Mouse (Mus musculus) forebrain, embryonic 16.5 days (tissue): ENCODE data around the gene Aqp9. TPM values are rescaled to one million over a fixed set of nuclear protein-coding genes. Genes with fewer than 3 reads are reported as not detected.

Experiments
- ATAC-seq: fragments of 200-750 bp; cut with Nextera tagmentation; 2 replicates; pipeline ENCODE4 v1.8.0; 2017; ENCODE audit warnings: mild to moderate bottlenecking, moderate library complexity
- H3K27ac ChIP-seq: fragments of 300-500 bp; sonication (generic); 2 replicates; pipeline ENCODE4 v1.5.1; 2014; ENCODE audit warnings: low read length, control low read depth
- H3K27me3 ChIP-seq: fragments of 300-500 bp; sonication (generic); replicated peaks from 2 replicates; pipeline ENCODE4 v1.6.1; 2014; ENCODE audit warnings: low read length; ENCODE audit not compliant: control insufficient read depth, insufficient read depth
- H3K36me3 ChIP-seq: fragments of 300-500 bp; sonication (generic); 2 replicates; pipeline ENCODE4 v1.6.1; 2014; ENCODE audit not compliant: control insufficient read depth, insufficient read depth
- H3K4me1 ChIP-seq: fragments of 300-500 bp; sonication (generic); replicated peaks from 2 replicates; pipeline ENCODE4 v1.6.1; 2014; ENCODE audit warnings: low read length; ENCODE audit not compliant: control insufficient read depth, insufficient read depth
- H3K4me2 ChIP-seq: fragments of 300-500 bp; sonication (generic); 2 replicates; pipeline ENCODE4 v1.6.1; 2014; ENCODE audit warnings: mild to moderate bottlenecking, low read length, control low read depth
- H3K4me3 ChIP-seq: fragments of 300-500 bp; sonication (generic); replicated peaks from 2 replicates; pipeline ENCODE4 v1.5.1; 2014; ENCODE audit warnings: mild to moderate bottlenecking, low read length, control low read depth
- H3K9ac ChIP-seq: fragments of 300-500 bp; sonication (generic); replicated peaks from 2 replicates; pipeline ENCODE4 v1.6.1; 2014; ENCODE audit warnings: low read depth, low read length, control low read depth
- H3K9me3 ChIP-seq: fragments of 300-500 bp; sonication (generic); 2 replicates; pipeline ENCODE4 v1.6.1; 2016; ENCODE audit warnings: low read length; ENCODE audit not compliant: control insufficient read depth
- WGBS: fragments of 180-500 bp; shearing (Covaris S2); extraction: QIAGEN DNeasy Blood & Tissue Kit; methylation state at CpG from one replicate; pipeline ENCODE4 v1.1.7; 2014; 5-methylcytosine and 5-hydroxymethylcytosine counted together
- polyA plus RNA-seq: library from polyadenylated mRNA; unstranded; fragments of >200 nt; fragmentation: Nextera tagmentation; extraction: Ambion mirVana; gene quantifications from 2 replicates; pipeline ENCODE4 v1.2.1, GENCODE M21; 2015

The Aqp9 gene
- polyA plus RNA-seq, 1 experiment from 2014 or later = 1.2 TPM

- whole genome bisulfite sequencing = 86% methylated on average over 5 of the region's 5 CpGs
- H3K9ac ChIP-seq = no peak overlapping the region
Measured at GRCm38 (mm10) chr9:71174316-71174975, 6.0 kb upstream of the Aqp9 start.

DNA sequence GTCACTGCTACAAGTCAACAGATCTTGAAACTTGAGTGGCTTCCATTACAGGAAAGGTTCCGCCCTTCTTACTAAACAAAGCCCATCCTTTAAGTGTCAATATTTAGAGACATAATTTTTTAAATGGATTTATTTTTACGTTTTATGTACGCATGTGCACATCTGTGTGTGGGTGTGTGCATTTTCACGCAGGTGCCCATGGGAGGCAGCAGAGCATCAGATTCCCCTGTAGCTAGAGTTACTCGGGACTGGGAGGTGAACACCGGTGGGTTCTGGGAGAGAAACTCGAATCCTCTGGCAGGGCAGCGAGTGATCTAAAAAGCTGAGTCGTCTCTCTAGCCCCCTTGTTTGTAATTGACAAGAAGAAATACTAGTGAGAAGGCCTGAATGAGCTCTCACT lies 5.1 kb upstream of the Aqp9 start:
- Histone ChIP-seq H3K4me3 (no peak overlapping the region), H3K4me2 (no peak overlapping the region), H3K27me3 (no peaks in the 10 kb centered on the region), H3K9me3 (no peaks in the 10 kb centered on the region), H3K4me1 (peaks cover 3% of the 10 kb centered on the region), H3K27ac (no peak overlapping the region), H3K36me3 (no peaks in the 10 kb centered on the region), H3K9ac (no peak overlapping the region)
- ATAC-seq = no peak
- 68% methylated on average over 9 of the region's 9 CpGs for WGBS

More at GRCm38 (mm10) chr9:71174316-71174975, 6.0 kb upstream of the Aqp9 start:
- Histone ChIP-seq H3K4me2 (no peak overlapping the region), H3K36me3 (no peaks in the 10 kb centered on the region), H3K27ac (no peak overlapping the region), H3K4me1 (no peaks in the 10 kb centered on the region), H3K9me3 (no peaks in the 10 kb centered on the region), H3K27me3 (no peaks in the 10 kb centered on the region), H3K4me3 (no peak overlapping the region)
- ATAC-seq = no peak

DNA sequence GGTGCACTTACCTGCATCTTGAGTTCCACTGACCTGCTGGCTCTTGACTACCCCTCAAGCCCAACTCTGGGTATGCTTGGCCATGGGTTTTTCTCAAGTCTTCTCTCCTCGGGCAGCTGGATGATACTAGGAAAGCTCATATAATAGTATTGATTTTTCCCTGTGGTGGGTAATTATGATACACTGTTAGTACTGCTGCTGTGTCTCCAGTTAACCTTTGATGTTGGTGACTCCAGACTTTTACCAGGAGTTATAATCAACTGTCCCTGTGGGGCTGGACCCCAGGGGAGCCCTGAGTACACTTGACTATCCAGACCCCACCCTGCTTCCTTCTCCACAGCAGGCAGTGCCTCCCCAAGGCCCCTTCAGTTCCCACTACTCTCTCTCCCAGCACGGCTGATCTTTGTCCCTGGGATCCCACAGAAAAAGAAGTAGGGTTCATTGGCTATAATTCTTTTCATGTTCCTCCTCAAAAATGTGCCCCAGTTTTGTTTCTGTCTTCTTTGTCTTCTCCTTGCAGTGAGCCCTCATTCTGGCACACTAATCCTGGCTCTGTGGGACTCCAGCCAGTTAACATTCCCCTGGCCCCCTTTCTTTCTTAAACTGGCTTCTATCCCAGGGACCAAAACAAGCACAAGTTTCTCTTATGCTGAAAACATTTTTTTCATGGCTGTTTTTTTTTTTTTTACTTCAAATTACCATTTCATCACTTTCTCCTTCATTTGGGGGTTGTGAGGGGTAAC lies 838 bp downstream of the Aqp9 start:
- Histone ChIP-seq H3K27ac (no peak overlapping the region; the same call in 1 of the 2 replicates), H3K4me2 (no peak overlapping the region), H3K27me3 (no peaks in the 10 kb centered on the region), H3K9me3 (no peaks in the 10 kb centered on the region), H3K4me1 (peaks cover 15% of the 10 kb centered on the region), H3K9ac (no peak overlapping the region), H3K4me3 (no peak overlapping the region), H3K36me3 (no peaks in the 10 kb centered on the region)
- 3% methylated on average over 2 of the region's 2 CpGs for WGBS
- ATAC-seq = no peak

GRCm38 (mm10) chr9:71166871-71167465 lies 1.5 kb downstream of the Aqp9 start:
- no peak overlapping the region for H3K27ac ChIP-seq
- peak; percentile 43; the same call in 1 of the 2 replicates for ATAC-seq
- WGBS = 16% methylated on average over 5 of the region's 5 CpGs

DNA sequence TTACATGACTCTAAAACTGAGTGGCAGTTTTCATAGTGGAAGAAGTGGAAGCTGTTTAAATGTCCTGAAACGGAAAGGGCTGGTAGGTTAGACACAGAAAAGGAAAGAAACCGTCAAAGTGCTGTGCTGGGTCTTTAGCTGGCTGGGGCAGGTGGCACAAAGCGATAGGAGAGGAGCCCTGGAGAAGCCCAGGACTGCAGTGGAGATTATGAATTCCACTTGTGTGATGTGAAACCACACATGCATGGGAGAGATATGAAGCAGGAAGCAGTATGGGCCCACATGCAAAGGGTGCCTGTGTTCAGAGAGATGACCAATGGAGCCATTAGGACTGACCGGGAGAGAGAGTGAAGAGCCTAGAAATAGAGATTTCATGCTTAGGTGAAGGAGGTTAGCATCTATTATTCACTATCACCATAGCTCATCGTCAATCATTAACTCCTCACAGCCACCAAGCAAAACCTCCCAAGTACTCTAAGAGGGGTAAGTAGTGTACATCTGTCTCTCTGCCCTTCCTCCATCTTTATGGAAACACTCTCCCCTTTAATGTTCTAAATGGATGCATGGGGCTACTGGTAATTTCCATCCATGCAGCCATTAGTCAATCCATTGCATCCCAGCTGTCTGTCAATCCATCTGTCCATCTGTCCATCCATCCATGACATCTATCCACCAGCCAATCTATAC lies 2.3 kb downstream of the Aqp9 start:
- H3K9me3 ChIP-seq = no peaks in the 10 kb centered on the region
- no peak overlapping the region for H3K4me3 ChIP-seq
- H3K9ac ChIP-seq = no peak overlapping the region
- no peak overlapping the region for H3K27ac ChIP-seq
- no peaks in the 10 kb centered on the region for H3K27me3 ChIP-seq
- ATAC-seq = no peak
- WGBS = 98% methylated on average over 5 of the region's 5 CpGs
- H3K4me1 ChIP-seq = peaks cover 15% of the 10 kb centered on the region
- no peak overlapping the region for H3K4me2 ChIP-seq
- no peaks in the 10 kb centered on the region for H3K36me3 ChIP-seq

More at GRCm38 (mm10) chr9:71166871-71167465, 1.5 kb downstream of the Aqp9 start:
- Histone ChIP-seq H3K4me3 (no peak overlapping the region), H3K4me1 (peaks cover 15% of the 10 kb centered on the region), H3K4me2 (no peak overlapping the region), H3K27me3 (no peaks in the 10 kb centered on the region), H3K36me3 (no peaks in the 10 kb centered on the region), H3K9me3 (no peaks in the 10 kb centered on the region), H3K9ac (no peak overlapping the region)

DNA sequence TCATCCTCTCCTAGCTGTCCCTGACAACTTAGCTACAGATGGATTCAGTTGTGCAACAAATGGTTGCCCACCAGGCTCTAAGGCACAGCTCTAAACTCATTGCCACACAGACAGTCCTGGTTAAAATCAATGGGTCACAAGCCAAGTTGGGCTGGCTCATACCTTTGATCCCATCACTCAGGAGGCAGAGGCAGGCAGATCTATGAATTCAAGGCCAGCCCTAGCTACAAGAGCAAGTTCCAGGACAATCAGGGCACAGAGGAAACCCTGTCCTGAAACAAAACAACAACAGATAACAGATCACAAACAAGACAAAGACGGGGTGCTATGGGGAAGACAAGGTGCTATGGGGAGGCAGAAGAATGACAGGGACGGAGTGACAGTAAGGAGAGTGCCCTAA lies 3.0 kb downstream of the Aqp9 start:
- no peak for ATAC-seq
- H3K9ac ChIP-seq = no peak overlapping the region
- no peaks in the 10 kb centered on the region for H3K27me3 ChIP-seq
- no peaks in the 10 kb centered on the region for H3K36me3 ChIP-seq
- no peaks in the 10 kb centered on the region for H3K9me3 ChIP-seq
- no peak overlapping the region for H3K4me3 ChIP-seq
- WGBS = 86% methylated on average over 2 of the region's 2 CpGs
- H3K4me2 ChIP-seq = no peak overlapping the region
- peaks cover 15% of the 10 kb centered on the region for H3K4me1 ChIP-seq
- H3K27ac ChIP-seq = no peak overlapping the region

DNA sequence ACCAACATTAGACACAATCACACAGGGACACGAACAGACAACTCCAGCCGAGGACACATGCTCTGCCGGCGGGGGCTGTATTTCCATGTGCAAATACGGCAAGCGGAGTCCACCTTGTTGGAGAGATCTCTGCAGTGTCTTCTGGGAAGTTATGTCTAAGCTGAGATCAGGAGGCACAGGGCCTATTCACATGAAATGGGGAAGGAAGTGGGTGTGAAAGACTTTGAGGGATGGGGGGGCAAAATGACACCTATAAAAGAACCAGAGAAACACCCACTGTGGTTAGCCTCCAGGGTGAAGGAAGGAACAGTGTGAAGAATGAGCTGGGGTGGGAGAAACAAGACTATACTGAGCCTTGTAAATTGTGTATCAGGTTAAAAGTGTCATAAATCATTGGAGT lies 3.4 kb downstream of the Aqp9 start:
- Histone ChIP-seq H3K4me2 (no peak overlapping the region), H3K36me3 (no peaks in the 10 kb centered on the region), H3K9ac (no peak overlapping the region), H3K27ac (no peak overlapping the region), H3K9me3 (no peaks in the 10 kb centered on the region), H3K4me3 (no peak overlapping the region), H3K27me3 (no peaks in the 10 kb centered on the region), H3K4me1 (peaks cover 15% of the 10 kb centered on the region)
- no peak for ATAC-seq
- WGBS = 95% methylated on average over 6 of the region's 6 CpGs

GRCm38 (mm10) chr9:71164353-71164752 lies 4.1 kb downstream of the Aqp9 start:
- H3K4me3 ChIP-seq = no peak overlapping the region
- no peak for ATAC-seq
- 85% methylated on average over 3 of the region's 3 CpGs for WGBS
- peaks cover 15% of the 10 kb centered on the region for H3K4me1 ChIP-seq
- no peaks in the 10 kb centered on the region for H3K36me3 ChIP-seq
- H3K4me2 ChIP-seq = no peak overlapping the region
- no peaks in the 10 kb centered on the region for H3K9me3 ChIP-seq
- no peaks in the 10 kb centered on the region for H3K27me3 ChIP-seq
- no peak overlapping the region for H3K9ac ChIP-seq
- no peak overlapping the region for H3K27ac ChIP-seq
